Mouse (Mus musculus): ENCODE data around the gene Cnst. TPM values are rescaled to one million over a fixed set of nuclear protein-coding genes. Genes with fewer than 3 reads are reported as not detected.

Gene Cnst
- polyA plus RNA-seq, 1 experiment from 2014 or later, result 28.8 TPM

DNA sequence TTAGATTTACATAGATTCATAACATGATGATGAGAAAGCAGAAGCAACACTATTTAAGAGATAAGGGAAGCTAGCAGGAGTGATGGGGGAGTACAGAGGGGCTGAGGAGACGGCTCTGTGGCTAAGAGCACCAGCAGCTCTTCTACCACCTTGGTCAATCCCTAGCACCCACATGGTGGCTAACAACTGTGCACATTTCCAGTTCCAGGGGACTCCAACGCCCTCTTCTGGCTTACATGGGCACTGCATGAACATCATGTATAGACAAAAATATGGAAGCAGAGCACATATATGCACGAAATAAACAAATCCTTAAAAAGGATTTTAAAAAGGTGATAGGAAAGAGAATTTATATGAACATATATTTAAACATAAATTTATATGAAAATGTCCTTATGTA lies 4.7 kb upstream of the Cnst start:
- Histone ChIP-seq H3K4me1 (peaks cover 16% of the 10 kb centered on the region), H3K4me3 (no peak overlapping the region), H3K27ac (no peak overlapping the region), H3K9ac (no peak overlapping the region), H3K27me3 (replicated peaks) (no peaks in the 10 kb centered on the region), H3K9me3 (no peaks in the 10 kb centered on the region), H3K36me3 (replicated peaks) (no peaks in the 10 kb centered on the region), H3K4me2 (no peak overlapping the region)
- 61% methylated on average over 3 of the region's 3 CpGs for WGBS
- no peak for ATAC-seq (replicated peaks)

DNA sequence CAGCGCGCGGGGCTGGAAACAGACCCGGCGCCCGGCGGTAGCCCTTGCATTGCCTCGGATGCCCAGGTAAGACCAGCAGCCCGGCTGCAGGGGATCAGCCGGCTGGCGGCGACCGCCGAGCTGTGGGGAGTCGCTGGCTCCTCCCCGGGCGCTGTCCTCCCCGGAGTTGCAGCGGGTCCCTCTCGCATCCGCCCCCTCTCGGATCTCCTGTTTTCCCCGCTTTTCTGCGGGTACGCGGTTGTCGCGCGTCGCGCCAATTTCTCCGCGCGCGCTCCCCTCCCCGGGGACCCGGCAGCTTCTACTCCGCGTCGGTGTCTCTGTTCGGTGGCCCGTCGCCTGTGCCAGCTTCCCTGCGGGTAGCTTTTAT lies 364 bp downstream of the Cnst start:
- 2% methylated on average over 40 of the region's 44 CpGs for WGBS
- Histone ChIP-seq H3K36me3 (replicated peaks) (no peaks in the 10 kb centered on the region), H3K4me3 (peak overlapping the region; percentile 86), H3K27me3 (replicated peaks) (no peaks in the 10 kb centered on the region), H3K9me3 (no peaks in the 10 kb centered on the region), H3K27ac (peak overlapping the region; percentile 95), H3K9ac (peak overlapping the region; percentile 65), H3K4me2 (peak overlapping the region; percentile 58), H3K4me1 (peaks cover 31% of the 10 kb centered on the region)
- peak; percentile 87 for ATAC-seq (replicated peaks)

DNA sequence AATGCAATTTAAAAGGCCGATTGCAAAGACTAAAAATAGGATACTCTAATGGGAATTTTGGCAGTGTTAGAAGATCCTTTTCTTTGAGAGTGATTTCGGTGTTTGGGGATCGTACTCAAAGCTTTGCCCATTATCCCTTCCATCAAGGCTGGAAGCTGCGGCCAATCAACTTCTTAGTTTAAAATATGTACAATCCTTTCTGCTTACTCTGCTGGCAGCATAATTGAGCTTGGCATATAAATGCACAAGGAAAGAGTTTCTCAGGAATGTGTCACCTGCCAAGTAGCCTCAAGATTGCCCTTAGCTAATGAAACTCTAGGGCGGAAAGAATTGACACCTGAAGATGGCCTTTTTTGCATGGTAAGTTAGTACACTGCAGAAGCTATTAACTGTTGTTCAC lies 1.0 kb downstream of the Cnst start:
- peak overlapping the region; percentile 86 for H3K4me3 ChIP-seq
- no peaks in the 10 kb centered on the region for H3K27me3 ChIP-seq (replicated peaks)
- peak overlapping the region; percentile 65 for H3K9ac ChIP-seq
- ATAC-seq (replicated peaks), result no peak
- peak overlapping the region; percentile 95 for H3K27ac ChIP-seq
- 6% methylated on average over 5 of the region's 5 CpGs for WGBS
- no peaks in the 10 kb centered on the region for H3K36me3 ChIP-seq (replicated peaks)
- peak overlapping the region; percentile 58 for H3K4me2 ChIP-seq
- peaks cover 31% of the 10 kb centered on the region for H3K4me1 ChIP-seq
- H3K9me3 ChIP-seq, result no peaks in the 10 kb centered on the region

DNA sequence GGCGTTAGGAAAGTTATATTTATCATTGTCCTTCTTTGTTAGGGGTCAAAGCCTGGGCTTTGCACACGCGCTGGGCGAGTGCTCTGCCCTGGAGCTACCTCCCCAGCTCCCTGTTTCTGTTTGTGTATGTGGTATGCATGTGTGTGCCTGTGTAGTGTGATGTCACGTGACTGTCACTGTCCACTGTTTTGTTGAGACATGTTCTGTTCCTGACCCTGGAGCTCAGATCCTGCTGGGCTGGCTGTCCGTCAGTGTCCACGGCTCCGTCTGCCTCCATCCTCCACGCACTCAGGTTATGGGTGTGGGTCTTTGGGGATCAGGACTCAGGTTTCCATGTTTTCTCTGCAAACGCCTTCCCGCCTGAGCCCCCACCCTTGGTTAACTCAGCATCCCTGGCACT lies 2.0 kb downstream of the Cnst start:
- H3K4me2 ChIP-seq, result peak overlapping the region; percentile 2; the same call in 1 of the 2 replicates
- no peaks in the 10 kb centered on the region for H3K9me3 ChIP-seq
- H3K9ac ChIP-seq, result no peak overlapping the region
- WGBS, result 77% methylated on average over 11 of the region's 11 CpGs
- no peak for ATAC-seq (replicated peaks)
- no peaks in the 10 kb centered on the region for H3K27me3 ChIP-seq (replicated peaks)
- no peaks in the 10 kb centered on the region for H3K36me3 ChIP-seq (replicated peaks)
- no peak overlapping the region for H3K27ac ChIP-seq
- H3K4me3 ChIP-seq, result no peak overlapping the region
- peaks cover 31% of the 10 kb centered on the region for H3K4me1 ChIP-seq

DNA sequence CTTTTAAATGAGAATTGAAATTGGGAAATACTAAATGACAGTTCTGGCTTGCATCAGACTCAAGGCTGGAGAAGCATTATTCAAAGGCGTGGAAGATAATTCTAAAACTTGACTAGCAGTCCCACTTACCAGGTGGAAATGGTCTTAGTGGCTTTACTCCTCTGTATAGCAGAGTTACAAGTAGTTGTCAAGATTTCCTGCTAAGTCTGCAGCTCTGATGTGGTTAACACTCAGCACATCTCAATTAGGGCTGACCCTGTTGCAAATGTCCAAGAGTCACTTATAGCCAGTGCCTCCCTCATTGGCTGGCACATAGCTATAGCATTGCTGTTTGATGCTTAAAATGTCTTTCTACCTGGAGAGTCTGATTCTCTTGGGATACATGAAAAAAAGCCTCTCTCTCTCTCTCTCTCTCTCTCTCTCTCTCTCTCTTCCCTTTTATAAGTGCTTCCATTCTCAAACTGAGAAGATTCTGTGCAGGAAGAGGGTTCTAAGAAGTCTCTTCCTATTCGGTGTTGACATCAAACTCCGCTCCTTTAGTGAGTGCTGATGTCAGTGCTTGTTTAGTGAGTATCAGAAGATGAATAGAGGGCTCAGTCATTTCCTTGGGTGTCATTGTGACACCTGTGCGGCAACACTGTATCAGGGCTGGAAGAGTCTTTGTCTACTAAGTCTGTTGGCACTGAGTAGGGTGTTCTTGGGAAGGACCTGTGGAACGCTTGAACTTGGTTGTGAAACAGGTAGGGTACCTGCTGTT lies 3.0 kb downstream of the Cnst start:
- Histone ChIP-seq H3K4me2 (no peak overlapping the region), H3K4me3 (no peak overlapping the region), H3K36me3 (replicated peaks) (no peaks in the 10 kb centered on the region), H3K9ac (no peak overlapping the region), H3K9me3 (no peaks in the 10 kb centered on the region), H3K27me3 (replicated peaks) (no peaks in the 10 kb centered on the region), H3K27ac (no peak overlapping the region), H3K4me1 (peaks cover 30% of the 10 kb centered on the region)
- WGBS, result 95% methylated on average over 5 of the region's 5 CpGs
- no peak for ATAC-seq (replicated peaks)

DNA sequence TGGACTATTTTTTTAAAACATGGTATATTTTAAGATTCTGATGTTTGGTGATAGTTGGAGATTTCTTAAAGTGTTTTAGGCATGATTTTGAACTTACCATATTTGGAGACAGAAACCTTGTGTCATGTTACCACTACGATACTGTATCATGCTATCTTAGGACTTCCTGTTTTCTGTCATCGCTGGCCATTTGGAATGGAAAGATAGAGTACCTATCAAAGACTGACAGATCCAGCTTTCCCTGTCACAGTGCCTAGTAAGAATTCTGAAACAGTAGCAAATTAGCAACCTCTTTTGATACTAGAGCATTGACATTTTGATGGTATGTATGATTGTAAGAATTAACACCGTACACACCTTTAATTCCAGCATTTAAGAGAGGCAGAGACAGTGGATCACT lies 5.2 kb downstream of the Cnst start:
- H3K36me3 ChIP-seq (replicated peaks), result no peaks in the 10 kb centered on the region
- WGBS, result 94% methylated on average over 3 of the region's 3 CpGs
- no peak overlapping the region for H3K27ac ChIP-seq
- H3K9ac ChIP-seq, result no peak overlapping the region
- no peaks in the 10 kb centered on the region for H3K9me3 ChIP-seq
- H3K4me3 ChIP-seq, result no peak overlapping the region
- H3K4me2 ChIP-seq, result no peak overlapping the region
- ATAC-seq (replicated peaks), result no peak
- no peaks in the 10 kb centered on the region for H3K27me3 ChIP-seq (replicated peaks)
- peaks cover 16% of the 10 kb centered on the region for H3K4me1 ChIP-seq

DNA sequence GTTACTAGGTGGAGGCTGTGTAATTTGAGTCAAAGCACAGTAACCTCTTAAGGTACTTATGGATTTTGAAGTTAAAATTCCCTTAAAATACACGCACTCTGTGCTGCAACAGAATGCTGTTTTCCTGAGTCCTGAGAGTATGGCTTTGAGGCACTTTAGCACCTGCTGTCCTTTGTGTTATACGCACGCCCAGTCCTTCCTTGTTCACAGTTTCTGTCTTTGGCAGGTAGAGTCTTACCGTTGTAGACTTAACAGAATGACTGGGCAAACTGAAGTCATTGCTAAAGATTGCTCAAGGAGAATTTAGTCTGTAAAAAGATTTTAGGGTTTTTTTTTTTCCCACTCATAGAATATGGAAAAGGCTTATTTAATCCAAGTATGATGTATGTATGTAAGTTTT lies 5.8 kb downstream of the Cnst start:
- Histone ChIP-seq H3K9ac (no peak overlapping the region), H3K36me3 (replicated peaks) (no peaks in the 10 kb centered on the region), H3K4me3 (no peak overlapping the region), H3K4me1 (peaks cover 16% of the 10 kb centered on the region), H3K9me3 (no peaks in the 10 kb centered on the region), H3K27me3 (replicated peaks) (no peaks in the 10 kb centered on the region), H3K27ac (no peak overlapping the region), H3K4me2 (no peak overlapping the region)
- ATAC-seq (replicated peaks), result no peak
- WGBS, result 91% methylated on average over 4 of the region's 4 CpGs

DNA sequence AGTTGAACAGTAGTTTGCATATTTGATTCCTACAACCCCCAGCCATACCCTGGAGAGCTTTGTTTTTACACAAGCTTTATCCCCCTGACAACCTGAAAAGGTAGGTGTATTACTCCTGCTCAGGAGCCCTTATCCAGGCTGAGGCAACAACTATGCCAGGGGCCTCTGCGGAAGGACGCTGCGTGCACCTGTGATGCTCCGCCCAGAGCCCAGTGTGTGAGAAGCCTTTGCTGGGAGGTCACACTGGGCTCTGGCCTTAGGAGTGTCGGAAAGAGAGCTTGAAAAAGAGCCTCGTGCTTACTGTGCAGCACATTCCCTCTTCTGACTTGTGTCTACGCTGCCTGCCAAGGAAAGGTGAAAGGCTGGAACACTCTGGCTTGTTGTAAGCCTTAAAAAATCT lies 6.6 kb downstream of the Cnst start:
- H3K4me3 ChIP-seq, result no peak overlapping the region
- no peak overlapping the region for H3K9ac ChIP-seq
- H3K4me2 ChIP-seq, result no peak overlapping the region
- peaks cover 8% of the 10 kb centered on the region for H3K4me1 ChIP-seq
- no peak for ATAC-seq (replicated peaks)
- H3K36me3 ChIP-seq (replicated peaks), result no peaks in the 10 kb centered on the region
- 49% methylated on average over 7 of the region's 7 CpGs for WGBS
- no peaks in the 10 kb centered on the region for H3K9me3 ChIP-seq
- no peak overlapping the region for H3K27ac ChIP-seq
- no peaks in the 10 kb centered on the region for H3K27me3 ChIP-seq (replicated peaks)

DNA sequence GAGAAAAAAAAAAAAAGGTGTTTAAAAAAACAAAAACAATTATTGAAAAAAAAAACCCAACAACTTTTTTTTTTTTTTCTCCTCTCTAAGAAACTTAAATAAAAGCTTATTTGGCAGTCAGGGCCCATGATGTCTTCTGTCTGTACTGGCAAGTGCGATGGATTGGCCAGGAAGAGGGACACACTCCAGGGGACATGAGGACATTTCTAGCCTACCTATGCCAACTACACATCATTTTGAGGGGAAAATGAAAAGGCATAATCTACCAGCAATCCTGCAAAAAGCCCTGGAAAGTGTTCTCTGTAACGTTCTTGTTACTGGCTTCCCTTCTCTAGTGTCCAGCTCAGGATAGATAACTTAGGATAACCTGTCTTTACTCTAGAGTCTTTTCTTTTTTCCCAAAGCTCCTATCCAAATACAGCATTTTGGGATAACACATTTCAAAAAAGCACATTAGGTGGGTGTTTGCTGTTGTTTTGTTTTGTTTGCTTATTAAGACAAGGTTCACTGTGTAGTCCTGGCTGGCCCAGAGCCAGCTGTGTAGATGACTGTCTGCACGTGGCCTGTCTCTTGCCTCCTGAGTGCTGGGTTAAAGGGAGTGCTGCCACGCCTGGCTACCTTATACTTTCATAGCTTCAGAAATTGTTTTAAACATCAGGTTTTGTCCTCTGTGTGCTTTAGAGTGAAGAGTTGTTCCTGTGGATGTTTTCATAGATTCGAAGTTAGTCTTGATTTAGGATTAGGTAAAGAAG lies 7.2 kb downstream of the Cnst start:
- no peak overlapping the region for H3K4me3 ChIP-seq
- H3K4me2 ChIP-seq, result no peak overlapping the region
- no peak for ATAC-seq (replicated peaks)
- H3K27me3 ChIP-seq (replicated peaks), result no peaks in the 10 kb centered on the region
- H3K27ac ChIP-seq, result no peak overlapping the region
- H3K9ac ChIP-seq, result no peak overlapping the region
- WGBS, result 75% methylated on average over 5 of the region's 5 CpGs
- no peaks in the 10 kb centered on the region for H3K9me3 ChIP-seq
- H3K36me3 ChIP-seq (replicated peaks), result no peaks in the 10 kb centered on the region
- peaks cover 2% of the 10 kb centered on the region for H3K4me1 ChIP-seq

DNA sequence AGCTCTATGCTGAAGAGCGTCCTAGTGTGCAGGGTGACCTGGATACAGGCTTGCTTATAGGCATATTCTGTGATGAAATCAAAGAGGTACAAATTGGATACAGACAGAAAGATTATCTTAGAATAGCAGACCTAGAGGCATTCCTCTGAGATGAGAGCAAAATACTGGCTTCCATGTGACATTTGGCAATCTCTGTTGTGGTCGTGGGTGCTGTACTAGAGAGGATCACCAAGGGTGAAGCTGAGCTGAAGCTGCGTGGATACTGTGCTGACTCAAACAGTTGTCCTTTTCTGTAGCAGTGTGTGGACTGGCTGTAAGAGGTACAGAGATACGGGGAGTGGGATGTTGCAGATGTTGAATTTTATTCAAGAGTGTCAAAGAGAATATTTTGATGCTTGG lies 7.8 kb downstream of the Cnst start:
- Histone ChIP-seq H3K27ac (no peak overlapping the region), H3K36me3 (replicated peaks) (no peaks in the 10 kb centered on the region), H3K4me3 (no peak overlapping the region), H3K4me1 (no peaks in the 10 kb centered on the region; the same call in 1 of the 2 replicates), H3K4me2 (no peak overlapping the region), H3K27me3 (replicated peaks) (no peaks in the 10 kb centered on the region), H3K9me3 (no peaks in the 10 kb centered on the region), H3K9ac (no peak overlapping the region)
- 84% methylated on average over 4 of the region's 4 CpGs for WGBS
- ATAC-seq (replicated peaks), result no peak

DNA sequence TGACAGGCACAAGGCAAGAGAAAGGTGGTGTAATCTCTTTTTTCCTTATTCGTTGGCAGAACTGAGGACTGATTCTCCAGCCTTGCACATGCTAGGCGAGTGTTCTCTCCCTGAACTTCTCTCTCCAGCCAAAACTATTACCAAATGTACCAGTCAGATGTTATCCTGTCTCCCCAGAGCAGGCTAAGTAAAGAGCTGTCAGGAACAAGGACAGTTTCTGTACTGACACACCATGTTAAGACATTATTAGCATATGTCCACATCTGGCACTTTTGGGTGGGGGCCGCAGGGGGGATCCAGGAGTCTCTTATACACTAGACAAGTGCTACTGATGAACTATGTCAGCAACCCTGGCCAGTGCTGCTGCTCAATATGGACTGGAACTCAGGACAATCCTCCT lies 10.8 kb downstream of the Cnst start:
- Histone ChIP-seq H3K4me1 (no peaks in the 10 kb centered on the region; the same call in 1 of the 2 replicates), H3K4me3 (no peak overlapping the region), H3K9me3 (no peaks in the 10 kb centered on the region), H3K27me3 (replicated peaks) (no peaks in the 10 kb centered on the region), H3K9ac (no peak overlapping the region), H3K27ac (no peak overlapping the region), H3K36me3 (replicated peaks) (no peaks in the 10 kb centered on the region), H3K4me2 (no peak overlapping the region)
- WGBS, result 94% methylated on average over 3 of the region's 3 CpGs
- no peak for ATAC-seq (replicated peaks)

DNA sequence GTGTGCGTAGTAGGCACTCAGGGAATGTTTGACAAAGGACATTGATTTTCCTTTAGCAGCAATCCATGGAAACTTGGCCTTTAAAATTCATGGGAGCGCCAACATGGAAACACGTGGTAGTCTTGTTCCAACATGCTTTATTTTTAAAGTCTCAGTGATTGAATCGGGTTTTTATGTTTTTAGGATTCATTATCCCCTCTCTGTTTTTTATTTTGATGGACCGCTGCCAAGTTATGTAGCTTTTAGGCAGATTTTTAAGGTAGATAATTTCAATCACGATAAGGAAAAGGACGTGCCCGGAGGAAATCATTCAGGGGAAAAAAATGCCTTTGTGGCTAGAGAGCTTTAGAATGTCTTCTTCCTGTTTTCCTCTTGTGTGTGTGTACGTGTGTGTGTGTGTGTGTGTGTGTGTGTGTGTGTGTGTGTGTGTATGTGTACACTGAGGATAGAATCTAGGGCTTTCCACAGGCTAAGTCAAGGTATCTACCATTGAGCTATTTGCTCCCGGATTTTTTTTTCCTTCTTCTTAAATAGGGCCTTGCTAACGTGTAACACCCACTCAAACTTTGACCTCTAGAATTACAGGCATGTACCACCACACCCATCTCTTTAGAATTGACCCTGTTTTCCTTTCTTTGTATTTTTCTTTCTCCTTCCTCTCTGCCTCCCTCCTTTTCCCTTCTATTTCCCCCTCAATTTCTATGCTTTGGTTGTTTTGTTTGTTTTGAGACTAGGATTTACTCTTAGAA lies 13.4 kb downstream of the Cnst start:
- no peaks in the 10 kb centered on the region for H3K9me3 ChIP-seq
- no peak for ATAC-seq (replicated peaks)
- WGBS, result 84% methylated on average over 11 of the region's 11 CpGs
- H3K4me1 ChIP-seq, result no peaks in the 10 kb centered on the region
- H3K4me3 ChIP-seq, result no peak overlapping the region
- H3K4me2 ChIP-seq, result no peak overlapping the region
- no peaks in the 10 kb centered on the region for H3K27me3 ChIP-seq (replicated peaks)
- H3K36me3 ChIP-seq (replicated peaks), result no peaks in the 10 kb centered on the region
- no peak overlapping the region for H3K9ac ChIP-seq
- no peak overlapping the region for H3K27ac ChIP-seq
